Mouse (Mus musculus): ENCODE data around the gene Rab5c. TPM values are rescaled to one million over a fixed set of nuclear protein-coding genes. Genes with fewer than 3 reads are reported as not detected.

Rab5c gene
- polyA plus RNA-seq, 1 experiment from 2014 or later: 47.1 TPM

- Histone ChIP-seq H3K4me2 (replicated peaks; ENCODE audit: low read depth, low read length) (no peak overlapping the region), H3K4me1 (ENCODE audit: insufficient read depth, low read length) (peaks cover 8% of the 10 kb centered on the region), H3K9me3 (ENCODE audit: low read length) (no peaks in the 10 kb centered on the region), H3K36me3 (ENCODE audit: insufficient read depth, low read length) (no peaks in the 10 kb centered on the region), H3K9ac (replicated peaks; ENCODE audit: low read length) (no peak overlapping the region), H3K27me3 (ENCODE audit: insufficient read depth, low read length) (peaks cover 2% of the 10 kb centered on the region; the same call in 1 of the 2 replicates), H3K4me3 (ENCODE audit: low read length) (no peak overlapping the region), H3K27ac (ENCODE audit: low read length) (no peak overlapping the region)
- no peak for ATAC-seq (ENCODE audit: low FRiP score, low TSS enrichment)
- 21% methylated on average over 5 of the region's 5 CpGs for WGBS
These were observed 44.9 kb downstream of the Rab5c start for GRCm38 (mm10) chr11:100693154-100693553.

GRCm38 (mm10) chr11:100692164-100692616 is 45.8 kb downstream of the Rab5c start, which contains the start of gene Zfp385c:
Zfp385c (minus strand) TSS chr11:100692455.
- peak within 1 kb of the TSS; percentile 38 for H3K4me3 ChIP-seq (ENCODE audit: low read length)
- peak within 1 kb of the TSS; percentile 61; the same call in 1 of the 2 replicates for H3K9ac ChIP-seq (replicated peaks; ENCODE audit: low read length)
- no peaks in the 10 kb centered on the region for H3K9me3 ChIP-seq (ENCODE audit: low read length)
- peaks cover 8% of the 10 kb centered on the region for H3K4me1 ChIP-seq (ENCODE audit: insufficient read depth, low read length)
- ATAC-seq (ENCODE audit: low FRiP score, low TSS enrichment): no peak
- H3K4me2 ChIP-seq (replicated peaks; ENCODE audit: low read depth, low read length): peak within 1 kb of the TSS; percentile 55
- H3K27me3 ChIP-seq (ENCODE audit: insufficient read depth, low read length): peaks cover 2% of the 10 kb centered on the region; the same call in 1 of the 2 replicates
- no peak within 1 kb of the TSS for H3K27ac ChIP-seq (ENCODE audit: low read length)
- no peaks in the 10 kb centered on the region for H3K36me3 ChIP-seq (ENCODE audit: insufficient read depth, low read length)
- 1% methylated on average over 23 of the region's 23 CpGs for WGBS

- no peak for ATAC-seq (ENCODE audit: low FRiP score, low TSS enrichment)
- WGBS: 74% methylated on average over 7 of the region's 7 CpGs
These were observed 47.6 kb downstream of the Rab5c start for GRCm38 (mm10) chr11:100690389-100690788.

GRCm38 (mm10) chr11:100688443-100688842 is 49.6 kb downstream of the Rab5c start:
- ATAC-seq (ENCODE audit: low FRiP score, low TSS enrichment): no peak
- Histone ChIP-seq H3K4me3 (ENCODE audit: low read length) (no peak overlapping the region), H3K9ac (replicated peaks; ENCODE audit: low read length) (no peak overlapping the region), H3K9me3 (ENCODE audit: low read length) (no peaks in the 10 kb centered on the region), H3K36me3 (ENCODE audit: insufficient read depth, low read length) (no peaks in the 10 kb centered on the region), H3K27ac (ENCODE audit: low read length) (no peak overlapping the region), H3K4me1 (ENCODE audit: insufficient read depth, low read length) (peaks cover 8% of the 10 kb centered on the region), H3K27me3 (ENCODE audit: insufficient read depth, low read length) (peaks cover 2% of the 10 kb centered on the region; the same call in 1 of the 2 replicates), H3K4me2 (replicated peaks; ENCODE audit: low read depth, low read length) (no peak overlapping the region)
- 64% methylated on average over 4 of the region's 4 CpGs for whole genome bisulfite sequencing

More at GRCm38 (mm10) chr11:100690389-100690788, 47.6 kb downstream of the Rab5c start:
- no peaks in the 10 kb centered on the region for H3K36me3 ChIP-seq (ENCODE audit: insufficient read depth, low read length)
- H3K27me3 ChIP-seq (ENCODE audit: insufficient read depth, low read length): peaks cover 2% of the 10 kb centered on the region; the same call in 1 of the 2 replicates
- H3K9me3 ChIP-seq (ENCODE audit: low read length): no peaks in the 10 kb centered on the region
- H3K27ac ChIP-seq (ENCODE audit: low read length): no peak overlapping the region
- peaks cover 8% of the 10 kb centered on the region for H3K4me1 ChIP-seq (ENCODE audit: insufficient read depth, low read length)
- H3K4me2 ChIP-seq (replicated peaks; ENCODE audit: low read depth, low read length): no peak overlapping the region
- no peak overlapping the region for H3K4me3 ChIP-seq (ENCODE audit: low read length)
- no peak overlapping the region for H3K9ac ChIP-seq (replicated peaks; ENCODE audit: low read length)

- Histone ChIP-seq H3K36me3 (ENCODE audit: insufficient read depth, low read length) (no peaks in the 10 kb centered on the region), H3K4me3 (ENCODE audit: low read length) (no peak overlapping the region), H3K4me1 (ENCODE audit: insufficient read depth, low read length) (peaks cover 8% of the 10 kb centered on the region), H3K9me3 (ENCODE audit: low read length) (no peaks in the 10 kb centered on the region), H3K27ac (ENCODE audit: low read length) (no peak overlapping the region), H3K27me3 (ENCODE audit: insufficient read depth, low read length) (0 out of 2 replicates have a peak, but pooled peaks cover 2% of the 10 kb centered on the region), H3K9ac (replicated peaks; ENCODE audit: low read length) (no peak overlapping the region), H3K4me2 (replicated peaks; ENCODE audit: low read depth, low read length) (no peak overlapping the region)
- WGBS: 72% methylated on average over 7 of the region's 7 CpGs
- ATAC-seq (ENCODE audit: low FRiP score, low TSS enrichment): no peak
These were observed 50.8 kb downstream of the Rab5c start for GRCm38 (mm10) chr11:100687265-100687664.

- Histone ChIP-seq H3K4me3 (ENCODE audit: low read length) (no peak overlapping the region), H3K9me3 (ENCODE audit: low read length) (no peaks in the 10 kb centered on the region), H3K27ac (ENCODE audit: low read length) (no peak overlapping the region), H3K4me1 (ENCODE audit: insufficient read depth, low read length) (no peaks in the 10 kb centered on the region), H3K27me3 (ENCODE audit: insufficient read depth, low read length) (no peaks in the 10 kb centered on the region), H3K4me2 (replicated peaks; ENCODE audit: low read depth, low read length) (no peak overlapping the region), H3K36me3 (ENCODE audit: insufficient read depth, low read length) (no peaks in the 10 kb centered on the region), H3K9ac (replicated peaks; ENCODE audit: low read length) (no peak overlapping the region)
- no peak for ATAC-seq (ENCODE audit: low FRiP score, low TSS enrichment)
- 84% methylated on average over 3 of the region's 3 CpGs for whole genome bisulfite sequencing
These were observed 52.6 kb downstream of the Rab5c start for GRCm38 (mm10) chr11:100685371-100685770.

- no peak for ATAC-seq (ENCODE audit: low FRiP score, low TSS enrichment)
- Histone ChIP-seq H3K9ac (replicated peaks; ENCODE audit: low read length) (no peak overlapping the region), H3K4me3 (ENCODE audit: low read length) (no peak overlapping the region), H3K4me2 (replicated peaks; ENCODE audit: low read depth, low read length) (no peak overlapping the region), H3K27ac (ENCODE audit: low read length) (no peak overlapping the region), H3K36me3 (ENCODE audit: insufficient read depth, low read length) (no peaks in the 10 kb centered on the region), H3K9me3 (ENCODE audit: low read length) (no peaks in the 10 kb centered on the region), H3K27me3 (ENCODE audit: insufficient read depth, low read length) (no peaks in the 10 kb centered on the region), H3K4me1 (ENCODE audit: insufficient read depth, low read length) (no peaks in the 10 kb centered on the region)
- WGBS: 39% methylated on average over 2 of the region's 2 CpGs
These were observed 53.9 kb downstream of the Rab5c start for GRCm38 (mm10) chr11:100684084-100684483.

GRCm38 (mm10) chr11:100682526-100682925 is 55.5 kb downstream of the Rab5c start:
- H3K27me3 ChIP-seq (ENCODE audit: insufficient read depth, low read length): no peaks in the 10 kb centered on the region

GRCm38 (mm10) chr11:100681826-100682225 is 56.2 kb downstream of the Rab5c start:
- 73% methylated on average over 5 of the region's 5 CpGs for WGBS
- H3K27ac ChIP-seq (ENCODE audit: low read length): no peak overlapping the region
- H3K4me1 ChIP-seq (ENCODE audit: insufficient read depth, low read length): no peaks in the 10 kb centered on the region
- H3K36me3 ChIP-seq (ENCODE audit: insufficient read depth, low read length): no peaks in the 10 kb centered on the region
- H3K9me3 ChIP-seq (ENCODE audit: low read length): no peaks in the 10 kb centered on the region
- ATAC-seq (ENCODE audit: low FRiP score, low TSS enrichment): no peak
- H3K4me3 ChIP-seq (ENCODE audit: low read length): no peak overlapping the region
- no peak overlapping the region for H3K4me2 ChIP-seq (replicated peaks; ENCODE audit: low read depth, low read length)
- H3K27me3 ChIP-seq (ENCODE audit: insufficient read depth, low read length): no peaks in the 10 kb centered on the region
- no peak overlapping the region for H3K9ac ChIP-seq (replicated peaks; ENCODE audit: low read length)

More at GRCm38 (mm10) chr11:100682526-100682925, 55.5 kb downstream of the Rab5c start:
- H3K4me2 ChIP-seq (replicated peaks; ENCODE audit: low read depth, low read length): no peak overlapping the region
- no peak overlapping the region for H3K27ac ChIP-seq (ENCODE audit: low read length)
- H3K9me3 ChIP-seq (ENCODE audit: low read length): no peaks in the 10 kb centered on the region
- no peaks in the 10 kb centered on the region for H3K4me1 ChIP-seq (ENCODE audit: insufficient read depth, low read length)
- no peak overlapping the region for H3K9ac ChIP-seq (replicated peaks; ENCODE audit: low read length)
- H3K36me3 ChIP-seq (ENCODE audit: insufficient read depth, low read length): no peaks in the 10 kb centered on the region
- no peak for ATAC-seq (ENCODE audit: low FRiP score, low TSS enrichment)
- WGBS: 74% methylated on average over 5 of the region's 5 CpGs
- H3K4me3 ChIP-seq (ENCODE audit: low read length): no peak overlapping the region

- H3K9ac ChIP-seq (replicated peaks; ENCODE audit: low read length): no peak overlapping the region
- no peak overlapping the region for H3K4me2 ChIP-seq (replicated peaks; ENCODE audit: low read depth, low read length)
- H3K36me3 ChIP-seq (ENCODE audit: insufficient read depth, low read length): no peaks in the 10 kb centered on the region
- no peak overlapping the region for H3K27ac ChIP-seq (ENCODE audit: low read length)
- 0 out of 2 replicates have a peak, but pooled peaks cover 2% of the 10 kb centered on the region for H3K27me3 ChIP-seq (ENCODE audit: insufficient read depth, low read length)
- ATAC-seq (ENCODE audit: low FRiP score, low TSS enrichment): no peak
- no peak overlapping the region for H3K4me3 ChIP-seq (ENCODE audit: low read length)
- H3K9me3 ChIP-seq (ENCODE audit: low read length): no peaks in the 10 kb centered on the region
- H3K4me1 ChIP-seq (ENCODE audit: insufficient read depth, low read length): peaks cover 6% of the 10 kb centered on the region; the same call in 1 of the 2 replicates
- 62% methylated on average over 7 of the region's 7 CpGs for WGBS
These were observed 60.2 kb downstream of the Rab5c start for GRCm38 (mm10) chr11:100677810-100678209.
